Mouse (Mus musculus): ENCODE measurements around the gene Cpsf6.
A peak's percentile ranks its signal among the peaks of the same experiment; 100 is the strongest.
"Not testable (repeated sequence)": the region's sequence is repeated elsewhere in the genome, so short reads cannot be mapped to it uniquely, and the experiment has no call there.

The Cpsf6 gene

GRCm38 (mm10) chr10:117399839-117400238, 20.0 kb upstream of the Cpsf6 start:
- no peak for DNase-seq (ENCODE audit: low read depth, low spot score)

DNA sequence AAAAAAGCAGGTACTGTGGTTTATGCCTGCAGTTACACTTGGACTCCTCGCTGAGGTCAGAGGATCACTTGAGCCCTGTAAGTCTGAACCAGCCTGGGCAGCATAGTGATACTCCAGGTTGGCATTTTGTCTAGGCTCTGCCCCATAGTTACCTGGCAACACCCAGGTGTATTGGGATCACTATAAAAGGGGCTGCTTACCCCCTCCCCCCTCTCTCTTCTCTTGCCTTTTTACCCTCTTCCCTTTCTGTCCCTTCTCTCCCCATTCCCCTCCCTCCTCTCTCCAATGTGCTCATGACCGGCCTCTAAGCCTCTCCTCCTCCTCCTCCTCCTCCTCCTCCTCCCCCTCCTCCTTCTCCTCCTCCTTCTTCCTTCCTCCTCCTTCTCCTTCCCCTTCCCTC, 19.4 kb upstream of the Cpsf6 start:
- no peak for DNase-seq (ENCODE audit: low read depth, low spot score)

DNA sequence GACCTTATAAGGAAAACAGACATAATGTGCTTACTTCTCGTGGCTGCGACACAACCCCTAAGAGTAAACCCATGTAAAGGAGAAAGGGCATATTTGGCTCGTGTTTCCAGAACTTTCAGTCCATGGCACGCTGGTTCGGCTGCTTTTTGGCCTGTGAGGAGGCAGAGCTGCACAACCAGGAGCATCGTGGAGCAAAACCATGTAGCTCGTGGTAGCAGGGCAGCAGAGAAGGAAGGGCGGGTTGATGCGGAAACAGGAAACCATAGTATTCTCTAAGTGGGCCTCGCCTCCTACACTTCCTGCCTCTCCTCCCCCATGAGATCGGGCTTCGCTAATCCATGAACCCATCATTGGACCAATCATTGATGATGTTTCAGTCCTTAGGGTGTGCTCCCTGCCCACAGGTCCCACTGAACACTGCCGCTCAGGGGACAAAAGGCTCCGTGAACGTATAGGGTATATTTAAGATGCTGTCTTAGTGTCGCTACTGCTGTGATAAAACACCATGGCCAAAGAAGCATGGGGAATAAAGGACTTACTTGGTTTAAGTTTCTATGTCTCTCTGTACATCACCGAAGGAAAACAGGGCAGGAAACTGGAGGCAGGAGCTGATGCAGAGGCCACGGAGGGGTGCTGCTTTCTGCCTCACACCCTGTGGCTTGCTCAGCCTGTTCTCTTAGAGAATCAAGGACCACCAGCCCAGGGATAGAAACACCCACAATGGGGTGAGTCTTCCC, 18.4 kb upstream of the Cpsf6 start:
- no peak for DNase-seq (ENCODE audit: low read depth, low spot score)

GRCm38 (mm10) chr10:117397106-117397625, 17.4 kb upstream of the Cpsf6 start:
- no peak for DNase-seq (ENCODE audit: low read depth, low spot score)

DNA sequence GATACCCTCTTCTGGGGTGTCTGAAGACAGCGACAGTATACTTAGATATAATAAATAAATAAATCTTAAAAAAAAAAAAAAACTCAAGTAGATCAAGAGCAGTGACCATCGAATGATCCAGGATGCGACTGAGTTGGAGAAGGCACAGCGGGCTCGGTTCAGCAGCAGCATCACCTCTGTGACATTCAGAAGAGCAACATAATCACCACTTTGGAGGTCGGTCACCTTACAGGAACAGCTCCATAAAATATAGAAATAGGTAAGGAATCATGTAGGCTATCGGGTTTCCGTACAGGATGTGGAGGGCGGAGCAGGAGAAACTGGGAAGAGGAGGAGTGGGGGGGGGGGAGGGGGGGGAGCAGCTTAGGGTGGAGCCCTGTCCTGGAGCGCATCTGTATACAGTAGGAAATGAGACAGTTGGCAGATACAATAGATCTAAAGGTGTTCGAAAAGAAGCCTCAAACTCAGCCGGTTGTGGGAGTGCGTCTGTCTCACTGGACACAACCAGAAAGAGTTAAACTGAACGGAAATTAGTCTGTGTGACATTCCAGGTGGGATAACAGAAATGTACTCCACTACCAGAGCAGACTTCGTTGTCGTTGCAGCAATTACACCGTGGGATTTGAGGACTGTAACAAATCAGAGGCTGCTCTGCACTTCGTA, 16.7 kb upstream of the Cpsf6 start:
- no peak for DNase-seq (ENCODE audit: low read depth, low spot score)

- DNase-seq (ENCODE audit: low read depth, low spot score) = no peak
These were observed 16.0 kb upstream of the Cpsf6 start for GRCm38 (mm10) chr10:117395801-117396200.

GRCm38 (mm10) chr10:117394738-117395550, 15.1 kb upstream of the Cpsf6 start:
- no peak for DNase-seq (ENCODE audit: low read depth, low spot score)

GRCm38 (mm10) chr10:117393891-117394395, 14.1 kb upstream of the Cpsf6 start:
- no peak for DNase-seq (ENCODE audit: low read depth, low spot score)

GRCm38 (mm10) chr10:117393196-117393890, 13.5 kb upstream of the Cpsf6 start:
- peak; percentile 39 for DNase-seq (ENCODE audit: low read depth, low spot score)

DNA sequence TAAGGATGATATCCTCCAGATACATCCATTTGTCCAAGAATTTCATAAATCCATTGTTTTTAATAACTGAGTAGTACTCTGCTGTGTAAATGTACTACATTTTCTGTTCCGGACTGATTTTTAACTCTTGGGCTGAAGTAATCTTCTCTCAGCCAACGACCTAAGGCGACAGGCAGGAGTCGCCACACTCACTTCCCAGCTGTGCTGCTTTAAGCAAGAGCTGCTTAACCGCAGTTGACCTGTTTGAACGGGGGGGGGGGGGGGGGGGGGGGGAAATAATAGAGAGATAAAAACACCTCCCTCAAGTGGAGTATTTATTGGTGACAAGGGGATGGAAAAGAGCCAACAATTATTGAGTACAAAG, 13.0 kb upstream of the Cpsf6 start:
- no peak for DNase-seq (ENCODE audit: low read depth, low spot score)

DNA sequence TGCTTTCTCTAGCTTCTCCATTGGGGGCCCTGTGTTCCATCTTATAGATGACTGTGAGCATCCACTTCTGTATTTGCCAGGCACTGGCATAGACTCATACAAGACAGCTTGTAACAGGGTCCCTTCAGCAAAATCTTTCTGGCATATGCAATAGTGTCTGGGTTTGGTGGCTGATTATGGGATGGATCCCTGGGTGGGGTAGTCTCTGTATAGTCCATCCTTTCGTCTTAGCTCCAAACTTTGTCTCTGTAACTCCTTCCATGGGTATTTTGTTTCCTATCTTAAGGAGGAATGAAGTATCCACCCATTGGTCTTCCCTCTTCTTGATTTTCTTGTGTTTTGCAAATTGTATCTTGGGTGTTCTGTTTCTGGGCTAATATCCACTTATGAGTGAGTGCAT, 12.6 kb upstream of the Cpsf6 start:
- DNase-seq (ENCODE audit: low read depth, low spot score) = not testable (repeated sequence)

DNA sequence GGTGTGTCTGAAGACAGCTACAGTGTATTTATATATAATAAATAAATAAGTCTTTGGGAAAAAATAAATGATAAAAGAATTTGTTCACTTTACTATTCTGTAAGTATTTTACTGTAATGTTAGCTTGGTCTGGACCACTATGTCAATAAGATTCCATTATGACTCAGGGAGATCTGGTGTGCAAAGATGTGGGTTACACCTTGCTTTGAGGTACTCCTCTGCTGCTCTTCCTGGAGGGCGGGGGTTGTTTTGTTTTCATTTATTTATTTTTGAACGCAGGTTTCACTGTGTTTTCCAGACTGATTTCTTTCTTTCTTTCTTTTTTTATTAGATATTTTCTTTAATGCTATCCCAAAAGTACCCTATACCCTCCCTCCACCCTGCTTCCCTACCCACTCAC, 12.0 kb upstream of the Cpsf6 start:
- no peak for DNase-seq (ENCODE audit: low read depth, low spot score)

GRCm38 (mm10) chr10:117391057-117391456, 11.2 kb upstream of the Cpsf6 start:
- DNase-seq (ENCODE audit: low read depth, low spot score) = no peak

- DNase-seq (ENCODE audit: low read depth, low spot score) = no peak
These were observed 10.4 kb upstream of the Cpsf6 start for GRCm38 (mm10) chr10:117389904-117390875.

GRCm38 (mm10) chr10:117389371-117389740, 9.5 kb upstream of the Cpsf6 start:
- DNase-seq (ENCODE audit: low read depth, low spot score) = no peak

GRCm38 (mm10) chr10:117388637-117389370, 9.0 kb upstream of the Cpsf6 start:
- DNase-seq (ENCODE audit: low read depth, low spot score) = no peak

GRCm38 (mm10) chr10:117387961-117388636, 8.3 kb upstream of the Cpsf6 start:
- DNase-seq (ENCODE audit: low read depth, low spot score) = not testable (repeated sequence)

- no peak for DNase-seq (ENCODE audit: low read depth, low spot score)
These were observed 7.2 kb upstream of the Cpsf6 start for GRCm38 (mm10) chr10:117386981-117387380.

DNA sequence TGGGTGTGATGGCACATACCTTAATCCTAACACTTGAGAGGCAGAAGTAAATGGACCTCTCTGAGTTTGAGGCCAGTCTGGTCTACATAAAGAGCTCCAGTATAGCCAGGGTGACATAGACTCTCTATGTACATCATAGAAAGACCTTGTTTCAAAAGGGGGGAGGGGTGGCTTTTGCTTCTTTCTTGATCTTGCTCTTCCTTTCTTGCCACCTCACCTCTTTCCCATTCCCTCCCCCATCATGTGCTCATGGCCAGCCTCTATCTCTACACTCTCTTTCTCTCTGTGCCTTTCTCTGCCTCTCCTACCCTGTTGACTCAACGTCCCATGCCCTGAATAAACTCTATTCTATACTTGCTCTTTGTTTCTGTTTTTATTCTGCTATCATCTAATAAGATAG, 6.4 kb upstream of the Cpsf6 start:
- DNase-seq (ENCODE audit: low read depth, low spot score) = no peak
